Mouse (Mus musculus): ENCODE results near the gene Ift81. TPM values are rescaled to one million over a fixed set of nuclear protein-coding genes. Genes with fewer than 3 reads are reported as not detected.
"Not testable (repeated sequence)": the region's sequence is repeated elsewhere in the genome, so short reads cannot be mapped to it uniquely, and the experiment has no call there.

The Ift81 gene
- polyA plus RNA-seq, 1 experiment = 5.6 TPM

- H3K4me2 ChIP-seq (ENCODE audit: low read depth); H3K79me2 ChIP-seq (ENCODE audit: control insufficient read depth, insufficient read depth); H3ac ChIP-seq (ENCODE audit: control insufficient read depth, insufficient read length); H3K36me3 ChIP-seq (ENCODE audit: control insufficient read depth, insufficient read depth); H3K4me3 ChIP-seq; H3K27me3 ChIP-seq (ENCODE audit: control insufficient read depth, insufficient read depth, insufficient read length): not testable (repeated sequence)
- peak; percentile 61 for TF ChIP-seq USF1 (IDR thresholded peaks at IDR 0.05; ENCODE audit: low read depth)
Observed at GRCm38 (mm10) chr5:122647952-122648374, 33.6 kb upstream of the Ift81 start.

DNA sequence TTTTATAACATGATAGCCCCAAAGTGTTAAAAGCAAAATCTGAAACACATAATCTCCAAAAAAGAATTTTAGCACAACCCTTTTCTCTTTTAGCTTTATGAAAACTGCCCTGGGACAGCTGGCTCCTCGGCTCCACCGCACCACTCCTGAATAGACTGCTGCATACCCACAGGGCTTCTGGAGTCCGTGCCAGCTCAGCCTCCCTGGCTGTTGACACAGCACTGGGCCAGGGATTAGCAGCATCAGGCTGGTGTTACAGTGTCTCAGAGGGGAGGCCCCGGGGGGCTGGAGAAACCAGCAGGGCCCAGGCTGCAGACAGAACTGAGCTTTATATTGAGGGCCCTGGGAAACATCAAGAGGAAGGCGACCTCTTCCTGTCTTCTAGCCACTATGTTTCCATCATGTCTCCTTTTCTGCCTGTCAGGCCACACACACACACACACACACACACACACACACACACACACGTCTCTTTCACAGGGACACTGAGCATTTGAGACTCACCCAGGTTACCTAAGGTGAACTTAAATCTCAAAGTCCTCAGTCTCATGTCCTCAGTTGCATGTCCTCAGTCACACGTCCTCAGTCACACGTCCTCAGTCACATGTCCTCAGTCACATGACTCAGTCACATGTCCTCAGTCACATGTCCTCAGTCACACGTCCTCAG lies 33.1 kb upstream of the Ift81 start:
- H3ac ChIP-seq (ENCODE audit: control insufficient read depth, insufficient read length) = no peak overlapping the region
- H3K4me3 ChIP-seq = no peak overlapping the region
- no peak for TF ChIP-seq MYOG (IDR thresholded peaks at IDR 0.05; ENCODE audit: control insufficient read depth in 1 of 3, insufficient read depth in 1 of 3, insufficient read length in 2 of 3, low read depth in 2 of 3)
- TF ChIP-seq POLR2AphosphoS2 (IDR thresholded peaks at IDR 0.05; ENCODE audit: insufficient read length, low read depth) = no peak
- no peak for TF ChIP-seq CEBPB (IDR thresholded peaks at IDR 0.05; ENCODE audit: insufficient read depth, poor library complexity, severe bottlenecking)
- H3K79me2 ChIP-seq (ENCODE audit: control insufficient read depth, insufficient read depth) = no peaks in the 10 kb centered on the region
- H3K27me3 ChIP-seq (ENCODE audit: control insufficient read depth, insufficient read depth, insufficient read length) = no peaks in the 10 kb centered on the region
- H3K4me2 ChIP-seq (ENCODE audit: low read depth) = no peak overlapping the region
- H3K36me3 ChIP-seq (ENCODE audit: control insufficient read depth, insufficient read depth) = no peaks in the 10 kb centered on the region

GRCm38 (mm10) chr5:122646050-122646449 lies 31.7 kb upstream of the Ift81 start:
- Histone ChIP-seq H3K27me3 (ENCODE audit: control insufficient read depth, insufficient read depth, insufficient read length) (no peaks in the 10 kb centered on the region), H3ac (ENCODE audit: control insufficient read depth, insufficient read length) (no peak overlapping the region), H3K4me2 (ENCODE audit: low read depth) (no peak overlapping the region), H3K36me3 (ENCODE audit: control insufficient read depth, insufficient read depth) (no peaks in the 10 kb centered on the region), H3K4me3 (no peak overlapping the region), H3K79me2 (ENCODE audit: control insufficient read depth, insufficient read depth) (no peaks in the 10 kb centered on the region)
- TF ChIP-seq E2F4 (IDR thresholded peaks at IDR 0.05; ENCODE audit: insufficient read depth) = no peak
- TF ChIP-seq SRF (IDR thresholded peaks at IDR 0.05; ENCODE audit: control insufficient read depth, insufficient read length, low read depth) = no peak
- no peak for TF ChIP-seq MYOG (IDR thresholded peaks at IDR 0.05; ENCODE audit: control insufficient read depth in 1 of 3, insufficient read depth in 1 of 3, insufficient read length in 2 of 3, low read depth in 2 of 3)
- TF ChIP-seq TCF12 (IDR thresholded peaks at IDR 0.05; ENCODE audit: insufficient read depth, poor library complexity, severe bottlenecking) = no peak
- no peak for TF ChIP-seq CEBPB (IDR thresholded peaks at IDR 0.05; ENCODE audit: insufficient read depth, poor library complexity, severe bottlenecking)
- TF ChIP-seq MYOD1 (IDR thresholded peaks at IDR 0.05; ENCODE audit: control insufficient read depth in 1 of 3, insufficient read length in 2 of 3, low read depth in 2 of 3) = no peak
- no peak for TF ChIP-seq POLR2AphosphoS2 (IDR thresholded peaks at IDR 0.05; ENCODE audit: insufficient read length, low read depth)
- no peak for TF ChIP-seq POLR2A (IDR thresholded peaks at IDR 0.05; ENCODE audit: insufficient read length, low read depth)
- TF ChIP-seq MAX (IDR thresholded peaks at IDR 0.05; ENCODE audit: low read depth) = no peak
- TF ChIP-seq TCF3 (IDR thresholded peaks at IDR 0.05; ENCODE audit: insufficient read length, low read depth) = no peak
- no peak for TF ChIP-seq REST (IDR thresholded peaks at IDR 0.05; ENCODE audit: insufficient read depth, insufficient read length)
- TF ChIP-seq USF1 (IDR thresholded peaks at IDR 0.05; ENCODE audit: low read depth) = no peak

GRCm38 (mm10) chr5:122645290-122645689 lies 31.0 kb upstream of the Ift81 start:
- no peaks in the 10 kb centered on the region for H3K79me2 ChIP-seq (ENCODE audit: control insufficient read depth, insufficient read depth)
- no peak overlapping the region for H3K4me2 ChIP-seq (ENCODE audit: low read depth)
- TF ChIP-seq MAX (IDR thresholded peaks at IDR 0.05; ENCODE audit: low read depth) (no peak), SRF (IDR thresholded peaks at IDR 0.05; ENCODE audit: control insufficient read depth, insufficient read length, low read depth) (no peak), TCF12 (IDR thresholded peaks at IDR 0.05; ENCODE audit: insufficient read depth, poor library complexity, severe bottlenecking) (no peak)
- no peaks in the 10 kb centered on the region for H3K27me3 ChIP-seq (ENCODE audit: control insufficient read depth, insufficient read depth, insufficient read length)
- H3K36me3 ChIP-seq (ENCODE audit: control insufficient read depth, insufficient read depth) = no peaks in the 10 kb centered on the region
- H3ac ChIP-seq (ENCODE audit: control insufficient read depth, insufficient read length) = no peak overlapping the region
- H3K4me3 ChIP-seq = no peak overlapping the region

DNA sequence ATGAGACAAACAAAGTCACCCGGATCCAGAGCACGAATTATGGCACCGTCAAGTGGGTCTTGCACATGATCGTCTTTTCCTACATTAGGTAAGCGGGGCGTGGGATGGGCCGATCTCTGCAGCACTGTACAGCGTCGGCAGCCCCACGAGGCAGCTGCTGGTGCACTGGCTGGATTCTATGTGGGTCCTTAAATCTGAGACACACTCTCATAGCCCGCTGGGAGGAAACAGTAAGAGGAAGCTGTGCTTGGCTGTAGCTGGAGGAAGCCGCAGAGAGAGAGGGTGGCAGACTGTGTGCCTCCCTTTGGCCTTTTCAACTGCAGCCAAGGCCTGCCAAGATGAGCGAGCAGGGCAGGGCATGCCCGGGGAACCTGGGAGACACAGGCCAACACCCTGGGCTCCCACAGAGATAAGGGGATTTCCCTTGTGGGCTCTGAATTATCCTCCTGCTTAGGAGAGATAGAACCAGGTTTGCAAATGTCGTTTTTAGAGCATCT lies 29.8 kb upstream of the Ift81 start:
- H3K4me2 ChIP-seq (ENCODE audit: low read depth) = peak overlapping the region; percentile 61
- peak overlapping the region; percentile 14 for H3K4me3 ChIP-seq
- H3K79me2 ChIP-seq (ENCODE audit: control insufficient read depth, insufficient read depth) = no peaks in the 10 kb centered on the region
- no peaks in the 10 kb centered on the region for H3K27me3 ChIP-seq (ENCODE audit: control insufficient read depth, insufficient read depth, insufficient read length)
- H3ac ChIP-seq (ENCODE audit: control insufficient read depth, insufficient read length) = no peak overlapping the region
- TF ChIP-seq USF1 (IDR thresholded peaks at IDR 0.05; ENCODE audit: low read depth) (no peak), CEBPB (IDR thresholded peaks at IDR 0.05; ENCODE audit: insufficient read depth, poor library complexity, severe bottlenecking) (no peak), MYOD1 (IDR thresholded peaks at IDR 0.05; ENCODE audit: control insufficient read depth in 1 of 3, insufficient read length in 2 of 3, low read depth in 2 of 3) (peak in 1 of 3 experiments; percentile 3), SRF (IDR thresholded peaks at IDR 0.05; ENCODE audit: control insufficient read depth, insufficient read length, low read depth) (no peak)
- no peaks in the 10 kb centered on the region for H3K36me3 ChIP-seq (ENCODE audit: control insufficient read depth, insufficient read depth)

GRCm38 (mm10) chr5:122643701-122644100 lies 29.4 kb upstream of the Ift81 start, which contains the start of gene P2rx7:
P2rx7 (plus strand) TSS chr5:122643911.
- Histone ChIP-seq H3K4me3 (peak within 1 kb of the TSS; percentile 14), H3K4me2 (ENCODE audit: low read depth) (peak within 1 kb of the TSS; percentile 61)

More at GRCm38 (mm10) chr5:122643701-122644100, 29.4 kb upstream of the Ift81 start, which contains the start of gene P2rx7:
- no peak for TF ChIP-seq SRF (IDR thresholded peaks at IDR 0.05; ENCODE audit: control insufficient read depth, insufficient read length, low read depth)
- no peak for TF ChIP-seq TCF12 (IDR thresholded peaks at IDR 0.05; ENCODE audit: insufficient read depth, poor library complexity, severe bottlenecking)
- TF ChIP-seq E2F4 (IDR thresholded peaks at IDR 0.05; ENCODE audit: insufficient read depth) = no peak
- no peak for TF ChIP-seq CEBPB (IDR thresholded peaks at IDR 0.05; ENCODE audit: insufficient read depth, poor library complexity, severe bottlenecking)
- no peak for TF ChIP-seq MAX (IDR thresholded peaks at IDR 0.05; ENCODE audit: low read depth)
- TF ChIP-seq POLR2AphosphoS2 (IDR thresholded peaks at IDR 0.05; ENCODE audit: insufficient read length, low read depth) = no peak
- Histone ChIP-seq H3K79me2 (ENCODE audit: control insufficient read depth, insufficient read depth) (no peaks in the 10 kb centered on the region), H3ac (ENCODE audit: control insufficient read depth, insufficient read length) (no peak within 1 kb of the TSS), H3K36me3 (ENCODE audit: control insufficient read depth, insufficient read depth) (no peaks in the 10 kb centered on the region), H3K27me3 (ENCODE audit: control insufficient read depth, insufficient read depth, insufficient read length) (no peaks in the 10 kb centered on the region)
